Mouse (Mus musculus) ES-E14 (cell line): ENCODE data around the gene Ipo7. TPM values are rescaled to one million over a fixed set of nuclear protein-coding genes. Genes with fewer than 3 reads are reported as not detected.
"Not testable (repeated sequence)": the region's sequence is repeated elsewhere in the genome, so short reads cannot be mapped to it uniquely, and the experiment has no call there.

Source experiments
- DNase-seq: peaks from one replicate; pipeline ENCODE4 v3.0.0-alpha.2; 2013; ENCODE audit warnings: low read depth, low spot score
- H3K27ac ChIP-seq: 2 replicates; pipeline ENCODE4 v1.5.1; 2012; ENCODE audit warnings: low read depth, mild to moderate bottlenecking, low read length, moderate library complexity, mixed read lengths; ENCODE audit not compliant: poor library complexity, insufficient read depth, severe bottlenecking
- H3K36me3 ChIP-seq: 2 replicates; pipeline ENCODE4 v1.6.1; 2012; ENCODE audit warnings: mild to moderate bottlenecking, low read length, moderate library complexity, mixed read lengths; ENCODE audit not compliant: control insufficient read depth, poor library complexity, insufficient read depth, severe bottlenecking
- H3K4me1 ChIP-seq, 2 experiments: fragments of 150-350 bp in 1 of 2; sonication (generic) in 1 of 2; 2 replicates each; pipeline ENCODE4 v1.6.1; 2012; ENCODE audit warnings: low read length in 2 of 2, mild to moderate bottlenecking in 1 of 2, mixed read lengths in 1 of 2; ENCODE audit not compliant: control insufficient read depth in 2 of 2, insufficient read depth in 2 of 2, poor library complexity in 1 of 2
- H3K4me3 ChIP-seq, 2 experiments: fragments of 150-350 bp in 1 of 2; sonication (generic) in 1 of 2; 2 replicates each; pipeline ENCODE4 v1.5.1; 2012; ENCODE audit warnings: low read length in 2 of 2, low read depth in 1 of 2, mild to moderate bottlenecking in 1 of 2, mixed read lengths in 1 of 2; ENCODE audit not compliant: insufficient read depth in 1 of 2, poor library complexity in 1 of 2, severe bottlenecking in 1 of 2
- H3K9ac ChIP-seq: 2 replicates; pipeline ENCODE4 v1.6.1; 2012; ENCODE audit warnings: low read depth, mild to moderate bottlenecking, low read length, mixed read lengths; ENCODE audit not compliant: poor library complexity, insufficient read depth, severe bottlenecking
- H3K9me3 ChIP-seq: fragments of 150-350 bp; sonication (generic); 2 replicates; pipeline ENCODE4 v1.6.1; 2012; ENCODE audit warnings: low read depth, mild to moderate bottlenecking, low read length; ENCODE audit not compliant: control insufficient read depth, insufficient read depth
- CHD2 ChIP-seq: IDR thresholded peaks from 2 replicates; pipeline ENCODE4 v1.6.1; 2014; ENCODE audit warnings: mild to moderate bottlenecking, low read depth, low read length, inconsistent platforms
- HCFC1 ChIP-seq: IDR thresholded peaks from 2 replicates; pipeline ENCODE4 v1.6.1; 2012; ENCODE audit warnings: low read length, inconsistent platforms, borderline replicate concordance; ENCODE audit not compliant: insufficient read depth
- MAFK ChIP-seq: IDR thresholded peaks from 2 replicates; pipeline ENCODE4 v1.6.1; 2014; ENCODE audit warnings: mild to moderate bottlenecking, low read depth, low read length, inconsistent platforms; ENCODE audit not compliant: insufficient read depth
- ZC3H11A ChIP-seq: IDR thresholded peaks from 2 replicates; pipeline ENCODE4 v1.6.1; 2012; ENCODE audit warnings: low read depth, mild to moderate bottlenecking, inconsistent platforms, low read length, borderline replicate concordance
- ZNF384 ChIP-seq: IDR thresholded peaks from 2 replicates; pipeline ENCODE4 v1.6.1; 2012; ENCODE audit warnings: low read depth, low read length, inconsistent platforms
- in situ Hi-C, 2 experiments: fragments of 600-800 bp; cut with MboI; formaldehyde crosslinking; loops; one replicate each; pipeline ENCODE4 v1.15.1; 2025; ENCODE audit warnings: low sequenced_read_pairs in 2 of 2, inconsistent platforms in 1 of 2; ENCODE audit not compliant: unreplicated experiment in 2 of 2
- total RNA-seq: library from RNA; depleted of rRNA; stranded (reverse); fragments of 300-350 nt; gene quantifications from 2 replicates; pipeline ENCODE4 v1.2.3, GENCODE M21; 2012; rRNA removed

Gene Ipo7
- total RNA-seq: 145 and 161 TPM in 2 replicates

DNA sequence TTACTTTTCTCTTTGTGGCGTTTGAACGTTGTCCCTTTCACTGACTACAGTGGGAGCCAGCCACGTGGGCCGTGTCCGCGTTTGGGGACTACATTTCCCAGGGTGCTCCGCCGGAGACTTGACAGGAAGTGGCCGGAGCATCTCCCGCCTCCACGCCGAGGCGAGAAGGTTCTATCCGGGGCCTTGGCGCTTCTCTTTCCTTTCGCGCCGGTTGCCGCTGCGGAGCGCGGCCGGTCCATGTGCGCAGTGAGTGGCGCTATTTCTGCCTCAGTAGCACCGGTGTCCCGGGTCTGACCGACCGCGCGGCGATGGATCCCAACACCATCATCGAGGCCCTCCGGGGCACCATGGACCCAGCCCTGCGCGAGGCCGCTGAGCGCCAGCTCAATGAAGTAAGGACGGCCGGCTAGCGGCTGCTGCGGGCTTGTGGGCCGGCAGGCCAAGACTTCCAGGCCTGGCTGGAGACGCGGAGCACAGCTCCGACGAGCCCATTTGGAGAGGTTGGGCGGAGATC lies at the start of gene Ipo7:
TSS of gene Ipo7 (plus strand) at position 158 of the 514 bp plus-strand sequence.
- Histone ChIP-seq H3K9ac (peak within 1 kb of the TSS; percentile 100), H3K4me3 (peak within 1 kb of the TSS; percentile 94 to 98), H3K36me3 (peaks cover 2% of the 10 kb centered on the region; the same call in 1 of the 2 replicates), H3K27ac (peak within 1 kb of the TSS; percentile 85), H3K9me3 (no peaks in the 10 kb centered on the region), H3K4me1 (peaks cover 0 to 10% of the 10 kb centered on the region in 2 experiments; a peak in 1 of 4 replicates)
- in situ Hi-C loops: no loop called here
- DNase-seq: peak; percentile 84
- peak; percentile 96 for TF ChIP-seq HCFC1
- TF ChIP-seq ZC3H11A: no peak

DNA sequence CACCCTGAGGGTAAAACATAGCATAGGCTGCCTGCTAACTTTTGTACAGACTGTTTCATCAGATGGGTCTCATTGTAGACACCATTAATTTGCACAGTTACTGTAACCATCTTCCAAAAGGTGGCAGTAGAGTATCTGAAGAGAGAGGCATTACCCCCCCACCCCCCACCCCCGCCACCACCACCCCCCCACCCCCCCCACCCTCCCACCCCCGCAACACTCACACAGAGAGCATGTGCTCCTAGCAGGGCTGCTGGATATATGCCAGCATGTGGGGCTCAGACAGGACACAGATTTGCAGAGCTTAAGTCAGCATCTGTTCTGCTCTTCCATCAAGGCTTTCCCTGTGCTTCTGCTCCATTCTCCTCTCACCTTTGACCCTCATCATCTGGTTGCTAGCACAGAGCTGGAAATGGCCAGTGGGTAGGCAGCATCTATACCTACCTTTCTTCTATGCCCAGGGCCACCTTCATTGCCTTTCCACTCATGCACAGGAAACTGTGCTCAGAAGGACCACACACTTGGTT lies 49.1 kb upstream of the Ipo7 start:
- peaks cover 0 to 2% of the 10 kb centered on the region in 2 experiments; a peak in 1 of 4 replicates for H3K4me1 ChIP-seq
- H3K27ac ChIP-seq: no peak overlapping the region
- H3K9me3 ChIP-seq: no peaks in the 10 kb centered on the region
- TF ChIP-seq ZNF384: no peak
- TF ChIP-seq MAFK: no peak
- no peak for TF ChIP-seq HCFC1
- TF ChIP-seq ZC3H11A: no peak
- no peak for TF ChIP-seq CHD2
- no peaks in the 10 kb centered on the region; the same call in 1 of the 2 replicates for H3K36me3 ChIP-seq
- H3K4me3 ChIP-seq: no peak overlapping the region
- no peak for DNase-seq
- in situ Hi-C loops: no loop called here
- no peak overlapping the region for H3K9ac ChIP-seq

DNA sequence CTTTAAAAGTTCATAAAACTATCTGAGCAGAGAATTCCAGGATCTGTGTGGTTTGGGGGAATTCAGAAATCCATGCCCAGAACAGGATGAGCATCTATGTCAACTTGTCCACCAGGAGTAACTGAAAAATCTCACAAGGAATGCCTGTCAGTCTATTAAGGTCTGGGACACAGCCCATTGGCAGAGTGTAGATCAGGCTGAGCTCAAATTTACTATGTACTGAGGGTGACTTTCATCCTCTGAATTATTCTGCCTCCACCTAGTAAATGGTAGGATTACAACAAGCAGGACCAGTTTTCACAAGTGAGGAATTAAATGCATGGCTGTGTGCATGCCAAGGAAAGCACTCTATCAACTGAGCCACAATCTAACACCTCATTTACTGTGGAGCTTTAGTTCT lies 48.5 kb upstream of the Ipo7 start:
- Histone ChIP-seq H3K4me3 (no peak overlapping the region), H3K4me1 (peaks cover 0 to 2% of the 10 kb centered on the region in 2 experiments; a peak in 1 of 4 replicates), H3K9ac (no peak overlapping the region), H3K27ac (no peak overlapping the region), H3K36me3 (no peaks in the 10 kb centered on the region; the same call in 1 of the 2 replicates), H3K9me3 (no peaks in the 10 kb centered on the region)
- in situ Hi-C loops: no loop called here
- TF ChIP-seq CHD2 (no peak), MAFK (no peak), HCFC1 (no peak), ZC3H11A (no peak), ZNF384 (no peak)
- no peak for DNase-seq

DNA sequence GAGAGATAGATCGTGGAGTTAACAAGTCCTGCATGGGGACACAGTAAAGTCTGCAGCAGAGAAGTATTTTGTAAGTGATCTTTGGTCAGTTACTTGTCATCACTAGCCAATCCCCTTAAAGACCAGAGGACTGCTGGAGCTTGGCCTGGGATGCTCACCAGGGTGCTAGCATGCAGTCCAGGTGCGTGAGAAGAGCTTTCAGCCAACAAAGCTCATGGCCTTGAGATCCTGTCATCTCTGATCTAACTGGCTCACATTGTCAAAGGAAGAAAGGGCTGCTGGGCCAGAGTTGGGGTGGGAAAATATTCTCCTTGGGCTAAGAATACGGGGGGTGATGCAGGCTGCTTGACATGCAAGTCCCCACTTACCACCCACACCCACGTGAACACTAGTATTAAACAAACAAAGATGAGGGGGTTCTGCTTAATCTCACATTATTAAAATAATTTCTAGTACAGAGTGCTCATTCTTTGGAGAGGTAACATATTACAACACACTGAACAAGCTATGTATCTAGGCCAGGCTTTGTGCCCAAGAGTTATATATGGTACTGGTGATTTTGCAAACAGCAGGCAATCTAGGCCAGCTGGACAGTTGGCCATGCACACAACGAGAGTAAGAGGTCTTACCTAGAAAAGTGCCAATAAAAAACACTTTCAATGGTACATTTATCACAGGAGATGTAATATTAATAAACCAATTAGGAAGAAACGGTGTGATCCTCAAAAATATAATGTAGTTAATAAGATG lies 41.9 kb upstream of the Ipo7 start:
- DNase-seq: no peak
- Histone ChIP-seq H3K4me1 (no peaks in the 10 kb centered on the region), H3K4me3 (no peak overlapping the region), H3K9ac (no peak overlapping the region), H3K36me3 (peaks cover 6% of the 10 kb centered on the region), H3K27ac (no peak overlapping the region), H3K9me3 (no peaks in the 10 kb centered on the region)
- TF ChIP-seq ZNF384 (no peak), ZC3H11A (no peak), MAFK (no peak), CHD2 (no peak), HCFC1 (no peak)
- in situ Hi-C loops: no loop called here

DNA sequence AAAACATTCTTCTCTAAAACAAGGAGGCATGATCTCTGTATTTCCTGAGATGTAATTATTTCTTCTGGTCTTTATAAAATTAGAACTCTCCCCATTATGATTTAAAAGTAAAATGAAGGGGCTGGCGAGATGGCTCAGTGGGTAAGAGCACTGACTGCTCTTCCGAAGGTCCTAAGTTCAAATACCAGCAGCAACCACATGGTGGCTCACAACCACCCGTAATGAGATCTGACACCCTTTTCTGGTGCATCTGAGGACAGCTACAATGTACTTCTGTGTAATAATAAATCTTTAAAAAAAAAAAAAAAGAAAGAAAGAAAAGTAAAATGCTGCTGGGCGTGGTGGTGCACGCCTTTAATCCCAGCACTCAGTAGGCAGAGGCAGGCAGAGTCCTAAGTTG lies 40.9 kb upstream of the Ipo7 start:
- H3K9ac ChIP-seq, DNase-seq, H3K4me1 ChIP-seq, H3K27ac ChIP-seq, H3K36me3 ChIP-seq, H3K4me3 ChIP-seq, H3K9me3 ChIP-seq, in situ Hi-C loops: not testable (repeated sequence)

DNA sequence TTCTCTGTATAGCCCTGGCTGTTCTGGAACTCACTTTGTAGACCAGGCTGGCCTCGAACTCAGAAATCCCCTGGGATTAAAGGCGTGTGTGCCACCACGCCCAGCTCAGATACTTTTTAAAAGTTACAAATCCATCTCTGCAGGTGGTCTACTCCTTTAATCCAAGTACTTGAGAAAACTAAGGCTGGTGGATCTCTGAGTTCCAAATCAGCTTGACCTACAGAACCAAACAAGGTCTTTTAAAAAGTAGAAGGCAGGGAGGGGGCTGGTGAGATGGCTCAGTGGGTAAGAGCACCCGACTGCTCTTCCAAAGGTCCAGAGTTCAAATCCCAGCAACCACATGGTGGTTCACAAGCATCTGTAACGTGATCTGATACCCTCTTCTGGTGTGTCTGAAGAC lies 33.5 kb upstream of the Ipo7 start:
- in situ Hi-C loops, H3K4me3 ChIP-seq: not testable (repeated sequence)

More for the DNA sequence above, 33.5 kb upstream of the Ipo7 start:
- not testable (repeated sequence) for DNase-seq, H3K36me3 ChIP-seq, H3K27ac ChIP-seq, H3K4me1 ChIP-seq, H3K9me3 ChIP-seq, H3K9ac ChIP-seq
